Mouse (Mus musculus): Measurements from ENCODE around the gene Lrrc66. TPM values are rescaled to one million over a fixed set of nuclear protein-coding genes. Genes with fewer than 3 reads are reported as not detected.

Gene Lrrc66
- polyA plus RNA-seq, 1 experiment from 2014 or later = 0.19 TPM

Other genes starting within 250 kb of the Lrrc66 start
- not detected in 2 replicates for gene Cwh43, start 226.5 kb downstream of the Lrrc66 start, polyA plus RNA-seq (2015; fragmentation: Nextera tagmentation; extraction: Ambion mirVana)
- 2.5 and 3.1 TPM in 2 replicates for gene Dcun1d4, start 151.5 kb downstream of the Lrrc66 start, polyA plus RNA-seq (2015; fragmentation: Nextera tagmentation; extraction: Ambion mirVana)
- gene Sgcb, start 15.3 kb upstream of the Lrrc66 start, polyA plus RNA-seq (2015; fragmentation: Nextera tagmentation; extraction: Ambion mirVana) = 2.4 and 2.7 TPM in 2 replicates
- not detected in 2 replicates for gene Spata18, start 18.9 kb upstream of the Lrrc66 start, polyA plus RNA-seq (2015; fragmentation: Nextera tagmentation; extraction: Ambion mirVana)

All from liver, embryonic 16.5 days (tissue).